Mouse (Mus musculus): ENCODE data around the gene Ank. TPM values are rescaled to one million over a fixed set of nuclear protein-coding genes. Genes with fewer than 3 reads are reported as not detected.

Gene Ank
- total RNA-seq, 2 experiments from 2014 or later = 12.7 to 46.5 TPM

GRCm38 (mm10) chr15:27593717-27594116 is 127.2 kb downstream of the Ank start:
- ATAC-seq (ENCODE audit: poor library complexity, severe bottlenecking) = no peak

- no peak for ATAC-seq (ENCODE audit: poor library complexity, severe bottlenecking)
Observed at GRCm38 (mm10) chr15:27594973-27595372, 128.5 kb downstream of the Ank start.

- ATAC-seq (ENCODE audit: poor library complexity, severe bottlenecking) = no peak
Observed at GRCm38 (mm10) chr15:27595560-27595959, 129.1 kb downstream of the Ank start.

- peak; percentile 92 for ATAC-seq (ENCODE audit: poor library complexity, severe bottlenecking)
Observed at GRCm38 (mm10) chr15:27596463-27597140, 130.1 kb downstream of the Ank start.

- ATAC-seq (ENCODE audit: poor library complexity, severe bottlenecking) = no peak
Observed at GRCm38 (mm10) chr15:27597516-27597915, 131.0 kb downstream of the Ank start.

GRCm38 (mm10) chr15:27598786-27599385 is 132.4 kb downstream of the Ank start:
- ATAC-seq (ENCODE audit: poor library complexity, severe bottlenecking) = no peak

- no peak for ATAC-seq (ENCODE audit: poor library complexity, severe bottlenecking)
Observed at GRCm38 (mm10) chr15:27600524-27600923, 134.0 kb downstream of the Ank start.

- no peak for ATAC-seq (ENCODE audit: poor library complexity, severe bottlenecking)
Observed at GRCm38 (mm10) chr15:27604558-27604957, 138.1 kb downstream of the Ank start.

GRCm38 (mm10) chr15:27605252-27605651 is 138.8 kb downstream of the Ank start:
- ATAC-seq (ENCODE audit: poor library complexity, severe bottlenecking) = no peak

GRCm38 (mm10) chr15:27609554-27609953 is 143.1 kb downstream of the Ank start:
- no peak for ATAC-seq (ENCODE audit: poor library complexity, severe bottlenecking)

GRCm38 (mm10) chr15:27612533-27613221 is 146.2 kb downstream of the Ank start:
- peak; percentile 82 for ATAC-seq (ENCODE audit: poor library complexity, severe bottlenecking)

GRCm38 (mm10) chr15:27613255-27613654 is 146.8 kb downstream of the Ank start:
- ATAC-seq (ENCODE audit: poor library complexity, severe bottlenecking) = no peak

- ATAC-seq (ENCODE audit: poor library complexity, severe bottlenecking) = peak; percentile 66
Observed at GRCm38 (mm10) chr15:27616159-27616558, 149.7 kb downstream of the Ank start.

GRCm38 (mm10) chr15:27617227-27617626 is 150.8 kb downstream of the Ank start:
- no peak for ATAC-seq (ENCODE audit: poor library complexity, severe bottlenecking)

GRCm38 (mm10) chr15:27618778-27619533 is 152.5 kb downstream of the Ank start:
- no peak for ATAC-seq (ENCODE audit: poor library complexity, severe bottlenecking)

GRCm38 (mm10) chr15:27619683-27620082 is 153.2 kb downstream of the Ank start:
- ATAC-seq (ENCODE audit: poor library complexity, severe bottlenecking) = no peak

GRCm38 (mm10) chr15:27620475-27621185 is 154.2 kb downstream of the Ank start:
- no peak for ATAC-seq (ENCODE audit: poor library complexity, severe bottlenecking)

- ATAC-seq (ENCODE audit: poor library complexity, severe bottlenecking) = no peak
Observed at GRCm38 (mm10) chr15:27623286-27623685, 156.8 kb downstream of the Ank start.

- ATAC-seq (ENCODE audit: poor library complexity, severe bottlenecking) = peak; percentile 71
Observed at GRCm38 (mm10) chr15:27625014-27625889, 158.8 kb downstream of the Ank start.

GRCm38 (mm10) chr15:27625890-27626255 is 159.4 kb downstream of the Ank start:
- ATAC-seq (ENCODE audit: poor library complexity, severe bottlenecking) = no peak

Data from megakaryocyte, adult 5-6 weeks (primary cell).